Mouse (Mus musculus) heart, postnatal 0 days (tissue): ENCODE data around the gene Cmip. TPM values are rescaled to one million over a fixed set of nuclear protein-coding genes. Genes with fewer than 3 reads are reported as not detected.

Source experiments
- ATAC-seq: fragments of 200-750 bp; cut with Nextera tagmentation; 2 replicates; pipeline ENCODE4 v1.8.0; 2017; ENCODE audit warnings: low read depth, moderate number of reproducible peaks, moderate library complexity; ENCODE audit not compliant: insufficient read depth
- DNase-seq: peaks from one replicate; pipeline ENCODE4 v3.0.0-alpha.2; 2016; ENCODE audit warnings: low spot score
- H3K27ac ChIP-seq: fragments of 300-500 bp; sonication (generic); 2 replicates; pipeline ENCODE4 v1.5.1; 2014; ENCODE audit warnings: low read depth, mild to moderate bottlenecking
- H3K27me3 ChIP-seq: fragments of 300-500 bp; sonication (generic); 2 replicates; pipeline ENCODE4 v1.6.1; 2014; ENCODE audit warnings: low read length, mixed read lengths; ENCODE audit not compliant: control insufficient read depth, insufficient read depth
- H3K36me3 ChIP-seq: fragments of 300-500 bp; sonication (generic); replicated peaks from 2 replicates; pipeline ENCODE4 v1.6.1; 2014; ENCODE audit warnings: low read length, mixed read lengths; ENCODE audit not compliant: control insufficient read depth, insufficient read depth
- H3K4me1 ChIP-seq: fragments of 300-500 bp; sonication (generic); 2 replicates; pipeline ENCODE4 v1.6.1; 2014; ENCODE audit warnings: antibody characterized with exemption; ENCODE audit not compliant: control insufficient read depth, insufficient read depth
- H3K4me2 ChIP-seq: fragments of 300-500 bp; sonication (generic); 2 replicates; pipeline ENCODE4 v1.6.1; 2014; ENCODE audit warnings: low read depth, mild to moderate bottlenecking, low read length, moderate library complexity
- H3K4me3 ChIP-seq: fragments of 300-500 bp; sonication (generic); 2 replicates; pipeline ENCODE4 v1.5.1; 2014; ENCODE audit warnings: low read depth, low read length
- H3K9ac ChIP-seq: fragments of 300-500 bp; sonication (generic); replicated peaks from 2 replicates; pipeline ENCODE4 v1.6.1; 2014; ENCODE audit warnings: low read depth, low read length, mixed read lengths
- H3K9me3 ChIP-seq: fragments of 300-500 bp; sonication (generic); replicated peaks from 2 replicates; pipeline ENCODE4 v1.6.1; 2016; ENCODE audit warnings: low read length; ENCODE audit not compliant: control insufficient read depth
- CTCF ChIP-seq: IDR thresholded peaks from 2 replicates; pipeline ENCODE4 v1.5.1; 2016; ENCODE audit warnings: antibody characterized with exemption, control low read depth, low read depth
- EP300 ChIP-seq: IDR thresholded peaks from 2 replicates; pipeline ENCODE4 v1.6.1; 2016; ENCODE audit warnings: antibody characterized with exemption, low read depth
- WGBS: fragments of 180-500 bp; shearing (Covaris S2); extraction: QIAGEN DNeasy Blood & Tissue Kit; methylation state at CpG from one replicate; pipeline ENCODE4 v1.1.7; 2014; 5-methylcytosine and 5-hydroxymethylcytosine counted together
- polyA plus RNA-seq: library from polyadenylated mRNA; unstranded; fragments of >200 nt; fragmentation: Nextera tagmentation; extraction: Ambion mirVana; gene quantifications from 2 replicates; pipeline ENCODE4 v1.2.1, GENCODE M21; 2015
- total RNA-seq: library from RNA; depleted of rRNA; stranded (reverse); fragments of >200 nt; gene quantifications from 2 replicates; pipeline ENCODE4 v1.2.3, GENCODE M21; 2014; ENCODE audit warnings: low replicate concordance

Cmip gene
- total and polyA plus RNA-seq, 2 experiments from 2014 or later = 5.7 to 11.1 TPM

DNA sequence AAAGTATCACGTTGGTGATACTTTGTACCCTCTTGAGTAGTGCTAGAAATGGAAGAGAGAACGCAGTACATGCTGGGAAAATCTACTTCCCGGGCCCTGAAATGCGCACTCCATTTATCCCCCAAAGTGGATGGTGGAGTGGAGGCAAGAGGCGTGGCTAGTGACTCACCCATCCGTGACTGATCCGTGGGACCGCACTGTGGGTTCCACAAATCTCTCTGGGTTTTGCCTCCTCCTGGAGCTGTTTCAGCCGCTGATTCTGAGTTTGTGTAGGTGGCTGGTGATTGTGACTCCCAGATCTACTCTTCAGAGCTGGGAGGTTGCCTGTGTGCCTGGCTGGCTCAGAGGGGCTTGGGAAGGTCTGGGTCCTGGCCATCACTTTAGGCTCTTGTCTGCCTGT, 32.2 kb downstream of the Cmip start:
- H3K9me3 ChIP-seq = no peaks in the 10 kb centered on the region
- no peaks in the 10 kb centered on the region for H3K27me3 ChIP-seq
- ATAC-seq (no peak), DNase-seq (no peak)
- H3K4me1 ChIP-seq = no peaks in the 10 kb centered on the region
- no peaks in the 10 kb centered on the region for H3K36me3 ChIP-seq
- H3K4me3 ChIP-seq = no peak overlapping the region
- H3K4me2 ChIP-seq = no peak overlapping the region
- TF ChIP-seq CTCF (no peak), EP300 (no peak)
- H3K9ac ChIP-seq = no peak overlapping the region
- WGBS = 86% methylated on average over 9 of the region's 9 CpGs
- H3K27ac ChIP-seq = no peak overlapping the region

DNA sequence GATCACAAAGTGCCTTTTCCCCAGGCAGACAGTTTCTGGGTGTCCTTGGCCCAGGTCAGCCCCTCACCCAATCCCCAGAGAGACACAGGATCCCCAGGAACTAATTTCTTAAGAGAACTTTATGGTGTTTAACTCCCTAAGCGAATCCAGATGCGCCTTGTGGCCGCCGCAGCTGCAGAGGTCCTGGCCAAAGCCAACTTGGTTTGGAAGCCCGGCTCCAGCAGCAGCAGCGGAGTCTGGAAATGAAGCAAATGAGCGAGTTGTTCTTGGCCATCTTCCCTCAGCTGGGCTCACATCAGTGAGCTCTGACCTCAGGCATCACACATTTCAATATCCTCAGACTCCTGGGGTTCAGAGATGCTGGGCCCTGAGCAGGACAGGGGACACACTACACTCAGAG, 33.6 kb downstream of the Cmip start:
- Histone ChIP-seq H3K4me1 (peaks cover 5% of the 10 kb centered on the region; the same call in 1 of the 2 replicates), H3K4me2 (no peak overlapping the region), H3K4me3 (no peak overlapping the region), H3K27me3 (no peaks in the 10 kb centered on the region), H3K9me3 (no peaks in the 10 kb centered on the region), H3K36me3 (no peaks in the 10 kb centered on the region), H3K9ac (no peak overlapping the region), H3K27ac (no peak overlapping the region)
- WGBS = 75% methylated on average over 7 of the region's 7 CpGs
- TF ChIP-seq EP300 (no peak), CTCF (no peak)
- ATAC-seq = no peak
- no peak for DNase-seq

- TF ChIP-seq CTCF (no peak), EP300 (no peak)
- no peak overlapping the region for H3K4me2 ChIP-seq
- no peak overlapping the region for H3K9ac ChIP-seq
- H3K4me1 ChIP-seq = peaks cover 5% of the 10 kb centered on the region; the same call in 1 of the 2 replicates
- H3K4me3 ChIP-seq = no peak overlapping the region
- 55% methylated on average over 8 of the region's 8 CpGs for WGBS
- H3K36me3 ChIP-seq = no peaks in the 10 kb centered on the region
- ATAC-seq (no peak), DNase-seq (no peak)
- H3K27ac ChIP-seq = no peak overlapping the region
- no peaks in the 10 kb centered on the region for H3K9me3 ChIP-seq
- H3K27me3 ChIP-seq = no peaks in the 10 kb centered on the region
These were observed 35.4 kb downstream of the Cmip start for GRCm38 (mm10) chr8:117292262-117292661.

DNA sequence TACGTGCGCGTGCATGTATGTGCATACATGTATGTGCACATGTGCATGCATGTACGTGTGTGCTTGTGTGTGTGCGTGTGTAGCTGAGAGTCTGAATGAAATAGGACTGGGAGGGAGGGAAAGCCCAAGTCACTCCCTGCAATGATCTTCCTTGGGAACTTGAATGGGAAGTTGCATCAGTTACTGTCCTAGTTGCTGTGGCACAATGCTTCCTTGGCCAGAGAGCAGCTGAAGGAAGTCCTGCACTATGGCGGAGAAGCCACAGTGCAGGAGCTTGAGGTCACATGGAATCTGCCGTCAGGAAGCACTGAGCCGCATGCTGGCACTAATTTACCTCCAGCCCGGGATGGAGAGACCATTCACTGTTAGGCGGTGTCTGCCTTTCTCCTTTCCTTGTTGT, 37.9 kb downstream of the Cmip start:
- no peak for TF ChIP-seq EP300
- TF ChIP-seq CTCF = no peak
- Histone ChIP-seq H3K27ac (no peak overlapping the region), H3K4me2 (no peak overlapping the region), H3K4me1 (peaks cover 11% of the 10 kb centered on the region), H3K27me3 (no peaks in the 10 kb centered on the region), H3K4me3 (no peak overlapping the region), H3K9me3 (no peaks in the 10 kb centered on the region), H3K9ac (no peak overlapping the region), H3K36me3 (no peaks in the 10 kb centered on the region)
- ATAC-seq (no peak), DNase-seq (no peak)
- 73% methylated on average over 10 of the region's 10 CpGs for WGBS

GRCm38 (mm10) chr8:117297913-117298518, 41.2 kb downstream of the Cmip start:
- Histone ChIP-seq H3K9me3 (no peaks in the 10 kb centered on the region), H3K9ac (no peak overlapping the region), H3K27ac (peak overlapping the region; percentile 65), H3K4me1 (peaks cover 11% of the 10 kb centered on the region), H3K4me3 (no peak overlapping the region), H3K36me3 (no peaks in the 10 kb centered on the region), H3K4me2 (peak overlapping the region; percentile 7; the same call in 1 of the 2 replicates), H3K27me3 (no peaks in the 10 kb centered on the region)
- TF ChIP-seq EP300 (no peak), CTCF (no peak)
- DNase-seq (peak; percentile 52), ATAC-seq (peak; percentile 76)
- WGBS = 48% methylated on average over 12 of the region's 12 CpGs

DNA sequence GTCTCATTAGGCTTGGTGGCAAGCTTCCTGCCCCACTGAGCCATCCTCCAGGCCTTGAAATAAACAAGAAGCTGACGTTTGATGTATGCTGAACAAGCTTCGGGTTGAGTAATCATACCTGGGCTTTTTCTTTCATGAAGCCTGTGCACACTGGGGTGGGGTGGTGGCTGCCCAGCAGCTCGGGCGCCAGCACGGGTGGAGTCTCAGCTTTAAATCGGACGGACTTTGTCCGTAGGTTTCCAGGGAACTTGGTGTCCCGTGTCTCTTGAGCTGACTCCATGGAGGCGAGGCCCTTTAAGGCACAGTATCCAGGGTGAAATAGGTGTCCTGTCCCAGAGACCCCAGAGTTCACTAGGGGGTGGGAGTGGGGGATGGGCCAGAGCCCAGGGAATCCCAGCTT, 42.3 kb downstream of the Cmip start:
- Histone ChIP-seq H3K9ac (no peak overlapping the region), H3K4me3 (no peak overlapping the region), H3K27me3 (no peaks in the 10 kb centered on the region), H3K27ac (peak overlapping the region; percentile 65; the same call in 1 of the 2 replicates), H3K36me3 (no peaks in the 10 kb centered on the region), H3K4me2 (no peak overlapping the region), H3K9me3 (no peaks in the 10 kb centered on the region), H3K4me1 (peaks cover 19% of the 10 kb centered on the region)
- no peak for TF ChIP-seq CTCF
- WGBS = 76% methylated on average over 10 of the region's 10 CpGs
- DNase-seq = no peak
- no peak for ATAC-seq
